Mouse (Mus musculus) gastrocnemius, adult 18-20 months (tissue): ENCODE results near the gene Gga1. TPM values are rescaled to one million over a fixed set of nuclear protein-coding genes. Genes with fewer than 3 reads are reported as not detected.
A peak's percentile ranks its signal among the peaks of the same experiment; 100 is the strongest.
"Not testable (repeated sequence)": the region's sequence is repeated elsewhere in the genome, so short reads cannot be mapped to it uniquely, and the experiment has no call there.

Experiments used
- DNase-seq: peaks from one replicate; pipeline ENCODE4 v3.0.0; 2021; ENCODE audit warnings: low spot score
- total RNA-seq, 2 experiments: library from RNA; stranded (reverse); gene quantifications; 2 replicates each; pipeline ENCODE4 v1.2.3; 2021

Gga1 gene
- total RNA-seq, 2 experiments from 2014 or later, result 42.8 to 46.6 TPM

DNA sequence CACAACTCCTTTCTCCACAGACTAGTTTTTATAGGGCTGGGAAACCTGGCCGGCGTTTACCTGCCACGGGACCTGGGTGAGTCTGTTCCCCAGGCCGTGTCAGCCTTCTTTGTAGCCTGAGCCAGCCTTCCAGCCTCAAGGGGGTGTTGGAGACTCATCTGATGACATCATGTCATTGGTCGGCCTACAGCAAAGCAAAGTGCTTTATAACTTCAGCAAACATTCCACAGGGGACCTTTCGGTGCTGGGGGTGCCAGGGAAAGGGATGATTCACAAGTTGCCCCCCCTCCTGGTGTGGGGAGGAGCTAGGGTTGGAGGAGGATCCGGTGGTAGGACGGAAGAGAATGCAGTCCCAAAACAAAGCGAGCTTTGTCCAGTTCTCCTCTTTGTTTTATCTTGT lies 32.2 kb upstream of the Gga1 start:
- DNase-seq, result peak; percentile 76

DNA sequence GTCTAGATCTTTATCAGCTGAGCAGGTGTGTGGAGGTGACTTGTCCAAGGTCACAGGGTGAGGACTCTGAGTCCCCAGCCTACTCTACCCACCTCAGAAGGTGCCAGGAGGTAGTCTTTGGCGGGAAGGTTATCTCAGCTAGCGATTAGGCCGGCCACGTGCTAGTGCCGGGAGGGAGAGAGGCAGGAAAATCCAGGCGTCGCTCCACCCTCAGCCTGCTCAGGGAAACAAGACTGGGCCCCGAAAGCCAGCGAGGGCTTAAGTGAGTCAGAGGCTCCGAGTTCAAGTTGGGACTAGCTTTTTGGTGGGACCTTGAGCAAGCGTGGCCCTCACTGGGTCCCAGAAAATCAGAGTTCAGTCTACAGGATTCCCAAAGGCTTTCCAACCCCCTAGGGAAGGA lies 31.7 kb upstream of the Gga1 start:
- no peak for DNase-seq

DNA sequence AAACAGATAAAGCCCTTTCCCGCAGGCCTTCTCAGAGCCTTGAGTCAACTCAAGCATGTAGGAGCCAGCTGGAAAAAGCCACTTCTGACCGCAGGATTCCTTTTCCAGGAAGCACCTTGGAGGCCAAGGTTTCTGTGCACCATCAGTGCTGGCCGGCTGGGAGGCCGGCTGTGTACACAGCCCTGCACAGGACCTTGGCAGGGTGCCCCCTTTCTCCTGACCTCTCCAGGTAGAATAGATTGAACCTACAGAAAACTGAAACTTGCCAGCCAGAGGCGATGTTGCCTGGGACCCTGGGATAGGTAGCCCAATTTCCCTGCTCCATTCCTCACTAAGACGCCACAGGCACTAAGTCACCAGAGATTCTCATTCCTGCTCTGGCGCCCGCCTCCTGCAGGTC lies 31.1 kb upstream of the Gga1 start:
- no peak for DNase-seq

DNA sequence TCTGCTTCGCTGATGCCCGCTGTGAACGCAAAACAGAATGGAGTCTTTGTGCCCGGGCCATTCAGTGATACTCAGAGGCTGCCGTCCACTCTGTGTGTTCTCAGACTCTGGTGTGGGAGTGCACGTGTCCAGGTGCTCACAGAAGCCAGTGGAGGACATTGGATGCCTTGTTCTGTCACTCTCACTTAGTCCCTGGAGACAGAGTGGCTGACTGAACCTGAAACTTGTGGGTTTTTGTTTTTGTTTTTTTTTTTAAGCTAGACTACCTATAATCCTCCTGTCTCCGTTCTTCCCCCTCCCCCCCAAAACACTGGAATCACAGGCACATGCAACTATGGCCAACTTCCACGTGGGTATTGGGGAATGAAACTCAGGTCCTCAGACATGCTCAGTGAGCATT lies 30.6 kb upstream of the Gga1 start:
- no peak for DNase-seq

DNA sequence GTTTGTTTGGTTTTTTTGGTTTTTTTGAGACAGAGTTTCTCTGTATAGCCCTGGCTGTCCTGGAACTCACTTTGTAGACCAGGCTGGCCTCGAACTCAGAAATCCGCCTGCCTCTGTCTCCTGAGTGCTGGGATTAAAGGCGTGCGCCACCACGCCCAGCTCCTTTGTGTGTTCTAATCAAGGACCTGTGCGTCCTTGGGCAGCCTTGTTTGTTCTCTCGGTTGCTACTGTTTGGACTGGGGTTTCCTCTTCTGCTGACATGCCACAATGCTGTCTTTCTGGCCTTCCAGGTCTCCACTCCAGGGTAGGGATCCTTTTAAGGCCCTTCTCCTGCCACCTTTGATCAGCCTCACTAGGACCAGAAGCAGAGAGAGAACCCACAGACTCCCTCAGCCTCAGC lies 30.2 kb upstream of the Gga1 start:
- DNase-seq, result not testable (repeated sequence)

DNA sequence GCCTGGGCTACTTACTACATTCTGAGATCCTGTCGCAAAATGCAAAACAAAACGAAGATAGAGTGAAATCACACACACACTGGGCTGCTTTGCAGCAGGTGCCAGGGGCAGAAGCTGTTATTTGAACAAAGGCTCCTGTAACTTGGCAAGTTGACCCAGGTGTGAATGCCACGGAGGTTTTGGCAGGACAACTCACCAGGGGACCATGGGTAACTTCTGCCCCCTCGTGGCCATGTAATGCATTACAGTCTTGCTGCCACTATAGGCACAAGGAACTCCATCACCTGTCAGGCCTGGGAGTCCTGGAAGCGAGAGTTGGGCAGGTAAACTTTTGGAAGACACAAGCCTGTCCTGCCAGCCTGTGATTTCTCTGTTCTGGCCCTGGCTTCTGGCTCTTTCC lies 28.5 kb upstream of the Gga1 start:
- peak; percentile 88 for DNase-seq

DNA sequence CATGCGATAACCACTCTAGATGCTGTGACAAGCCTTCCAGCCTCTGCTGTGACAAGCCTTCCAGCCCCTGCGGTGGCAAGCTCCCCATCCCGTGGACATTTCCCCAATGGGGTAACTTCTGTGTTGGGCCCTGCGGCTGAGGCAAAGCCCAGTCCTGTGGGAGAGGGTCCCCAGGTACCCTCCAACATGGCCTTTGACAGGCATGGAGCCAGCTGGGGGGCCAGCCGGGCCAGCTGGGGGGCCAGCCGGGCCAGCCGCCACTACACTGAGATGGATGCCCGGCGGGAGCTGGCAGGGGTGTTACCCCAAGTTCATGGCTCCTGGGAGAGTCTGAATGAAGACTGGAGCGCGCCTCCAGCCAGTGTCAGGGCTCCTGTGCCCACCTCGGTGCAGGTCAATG lies 27.5 kb upstream of the Gga1 start:
- no peak for DNase-seq

DNA sequence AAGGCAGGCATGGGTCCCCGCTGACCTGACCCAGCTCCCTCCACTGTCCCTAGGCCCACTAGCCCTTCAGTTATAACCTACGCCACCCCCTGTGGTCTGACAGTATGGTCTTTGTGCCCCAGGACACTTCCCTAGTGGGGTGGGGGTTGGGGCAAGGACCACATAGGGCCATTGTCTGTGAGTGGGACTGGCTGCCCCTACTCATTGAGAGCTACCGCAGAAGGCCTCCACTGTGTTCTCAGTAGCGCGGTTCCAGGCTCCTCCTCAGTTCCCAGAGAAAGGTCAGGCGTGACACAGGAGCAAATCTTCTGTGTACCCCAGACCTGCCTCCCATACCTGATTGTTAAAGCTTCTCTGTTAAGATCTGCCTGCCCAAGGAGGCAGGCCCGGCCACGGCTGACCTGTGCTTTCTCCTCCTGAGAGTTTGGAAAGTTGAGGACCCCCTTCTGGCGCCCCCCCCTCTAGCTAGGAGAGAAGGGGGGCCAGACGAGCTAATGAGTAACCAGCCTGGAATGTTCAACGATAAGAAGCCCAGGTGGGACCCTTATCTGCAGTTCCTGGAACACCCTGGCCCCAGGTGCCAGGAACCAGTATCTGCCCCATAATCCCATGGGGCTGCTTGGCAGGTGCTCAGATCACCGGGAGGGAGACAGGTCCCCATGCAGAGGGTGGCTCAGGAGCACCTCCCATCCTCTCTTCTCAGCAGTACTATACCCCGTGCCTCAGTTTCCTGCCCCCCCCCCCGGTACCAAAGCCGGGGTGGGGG lies 26.7 kb upstream of the Gga1 start:
- no peak for DNase-seq

DNA sequence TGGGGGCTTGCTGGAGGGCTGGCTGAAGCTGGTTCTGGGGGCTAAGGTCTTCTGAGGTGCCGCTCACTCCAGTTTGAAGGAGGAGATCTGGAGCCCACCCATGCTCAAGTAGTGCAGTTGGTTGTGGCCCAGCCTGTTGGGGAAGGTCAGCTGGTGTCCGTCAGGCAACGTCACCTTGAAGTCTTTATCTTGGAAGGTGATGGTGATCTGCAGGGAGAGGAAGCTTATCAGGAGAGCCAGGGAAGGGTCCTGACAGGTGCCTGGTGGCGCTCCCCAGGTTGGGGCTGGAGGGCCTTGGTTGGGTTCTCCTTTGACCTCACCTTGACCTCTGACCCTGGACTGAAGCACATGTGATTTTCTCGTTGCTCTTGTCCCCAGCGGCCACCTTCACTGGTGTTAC lies 26.0 kb upstream of the Gga1 start:
- no peak for DNase-seq

DNA sequence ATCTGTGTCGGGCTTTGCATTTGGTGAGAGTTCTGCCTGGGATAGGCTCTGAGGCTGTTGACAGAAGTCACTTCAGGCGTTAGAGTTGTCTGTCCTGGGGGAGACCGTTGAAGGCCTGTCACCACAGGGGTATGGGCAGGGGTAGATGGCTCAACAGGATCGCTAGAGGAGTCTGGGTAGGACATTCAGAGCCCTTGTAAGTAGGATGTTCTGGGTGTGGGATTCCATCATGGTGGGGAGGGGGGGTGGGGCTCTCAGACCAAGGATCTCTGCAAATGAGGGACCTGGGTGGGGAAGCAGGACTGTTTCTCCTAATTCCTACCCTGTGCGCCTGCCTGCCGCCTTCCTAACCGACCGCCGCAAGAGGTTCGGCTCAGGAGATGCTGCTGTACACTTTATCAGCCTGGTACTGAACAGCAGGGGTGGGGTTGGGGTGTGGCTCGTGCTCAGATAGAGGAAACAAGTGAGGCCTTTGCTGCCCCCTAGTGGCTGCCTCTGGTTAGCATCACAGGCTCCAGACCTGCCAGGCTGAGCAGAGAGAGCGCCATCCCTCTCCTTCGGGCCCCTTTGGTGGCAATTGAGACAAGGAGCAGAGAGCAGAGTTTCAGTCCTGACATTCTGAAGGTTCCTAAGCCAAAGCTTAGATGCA lies 25.4 kb upstream of the Gga1 start:
- DNase-seq, result peak; percentile 92

DNA sequence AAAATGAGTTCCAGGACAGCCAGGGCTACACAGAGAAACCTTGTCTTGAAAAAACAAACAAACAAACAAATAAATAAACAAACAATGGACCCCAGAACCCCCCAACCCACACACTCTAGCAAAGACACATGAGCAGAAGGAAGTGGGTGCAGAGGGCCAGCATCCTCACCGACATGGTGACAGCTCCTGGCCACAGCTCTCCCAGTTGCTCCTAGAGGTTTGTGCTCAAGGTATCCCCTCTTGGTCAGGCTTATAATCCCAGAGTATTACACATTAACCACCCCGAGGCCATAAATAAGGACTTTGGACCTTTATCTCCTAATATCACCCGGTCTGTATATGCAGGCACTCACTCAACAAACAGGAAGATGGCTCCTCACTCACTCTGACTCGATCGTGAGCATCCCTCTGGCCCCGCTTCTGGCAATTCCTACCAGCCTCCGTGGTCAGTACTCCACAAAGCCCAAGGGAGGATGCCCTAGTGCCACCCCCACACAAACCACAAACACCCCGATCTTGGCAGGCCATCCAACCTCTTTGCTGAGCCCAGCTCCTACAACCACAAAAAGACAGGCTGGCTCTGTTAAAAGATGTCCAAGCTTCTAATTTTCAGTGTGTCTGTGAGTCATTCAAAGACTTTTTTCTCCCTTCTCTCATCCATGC lies 21.6 kb upstream of the Gga1 start, which contains the start of gene Lgals2:
Lgals2 (minus strand) TSS at position 227 of the 663 bp plus-strand sequence.
- DNase-seq, result no peak

DNA sequence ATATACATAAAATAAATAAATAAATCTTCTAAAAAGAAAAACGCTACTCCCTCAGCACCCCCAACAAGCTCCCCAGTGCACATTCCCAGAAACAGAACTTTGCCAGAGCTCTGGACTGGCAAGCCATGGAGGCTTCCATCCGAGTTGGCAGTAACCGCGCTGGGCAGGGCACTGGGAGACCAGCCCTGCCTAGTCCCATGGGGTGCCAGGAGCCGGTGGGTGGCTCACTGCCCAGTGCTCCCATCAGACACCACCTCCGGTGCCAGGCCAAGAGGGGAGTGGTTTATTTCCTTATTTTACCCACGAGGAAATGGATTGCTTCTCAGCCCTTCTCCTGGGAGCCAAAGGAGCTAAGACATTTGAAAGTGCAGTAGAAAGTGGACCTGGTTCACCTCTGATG lies 20.0 kb upstream of the Gga1 start:
- peak; percentile 77 for DNase-seq

DNA sequence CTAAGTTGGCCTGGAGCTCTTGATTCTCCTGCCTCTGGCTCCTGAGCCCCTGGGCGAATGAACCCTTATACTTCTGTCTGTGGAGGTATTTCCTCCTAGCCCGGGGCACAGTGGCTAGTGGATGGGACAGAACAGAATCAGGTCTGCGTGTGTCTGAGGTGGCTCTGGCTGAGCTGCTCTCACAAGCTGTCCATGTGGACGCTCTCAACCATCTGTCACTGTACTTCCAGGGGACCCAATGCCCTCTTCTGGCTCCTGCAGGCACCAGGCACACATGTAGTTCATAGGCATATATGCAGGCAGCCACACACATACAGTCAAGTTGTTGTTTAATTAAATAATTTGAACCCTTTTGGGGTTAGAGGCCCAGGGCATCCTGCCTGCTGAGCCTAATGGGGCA lies 17.7 kb upstream of the Gga1 start:
- DNase-seq, result no peak

DNA sequence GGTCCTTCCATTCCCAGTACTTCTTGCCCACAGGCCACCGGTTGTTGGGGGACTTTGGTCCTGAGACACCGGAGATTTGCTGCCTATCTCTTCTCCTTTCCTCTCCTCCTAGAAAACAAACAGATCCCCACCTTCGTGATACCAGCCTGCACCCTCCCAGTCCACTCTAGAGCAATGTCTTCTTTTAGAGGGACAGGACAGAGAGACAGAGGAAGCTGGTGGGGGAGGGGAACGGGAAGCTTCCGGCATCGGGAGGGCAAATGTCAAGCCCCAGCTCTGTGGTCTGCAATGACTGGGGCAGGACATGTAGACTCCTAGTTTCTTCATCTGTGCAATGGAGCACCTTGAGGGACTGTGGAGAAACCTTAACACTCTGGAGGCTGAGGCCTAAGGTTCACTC lies 17.3 kb upstream of the Gga1 start:
- no peak for DNase-seq

DNA sequence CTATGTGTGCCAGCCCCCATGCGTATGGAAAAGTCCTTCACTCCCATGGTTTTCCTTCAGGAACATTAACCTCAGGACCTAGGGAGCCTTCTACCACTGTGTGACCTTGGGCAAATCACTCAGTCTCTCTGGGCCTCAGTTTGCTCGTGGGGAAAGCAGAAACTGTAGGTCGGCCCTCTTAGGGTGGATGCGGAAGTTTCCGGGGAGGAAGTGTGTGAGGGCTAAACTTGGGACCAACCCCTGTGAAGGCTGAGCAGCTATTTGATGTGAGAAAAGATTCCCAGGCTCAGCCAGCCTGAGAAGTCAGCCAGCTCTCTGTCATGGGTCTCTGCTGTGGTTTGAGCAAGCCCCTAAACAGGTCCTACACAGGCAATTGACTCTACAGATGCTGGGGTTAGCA lies 14.7 kb upstream of the Gga1 start:
- DNase-seq, result no peak

DNA sequence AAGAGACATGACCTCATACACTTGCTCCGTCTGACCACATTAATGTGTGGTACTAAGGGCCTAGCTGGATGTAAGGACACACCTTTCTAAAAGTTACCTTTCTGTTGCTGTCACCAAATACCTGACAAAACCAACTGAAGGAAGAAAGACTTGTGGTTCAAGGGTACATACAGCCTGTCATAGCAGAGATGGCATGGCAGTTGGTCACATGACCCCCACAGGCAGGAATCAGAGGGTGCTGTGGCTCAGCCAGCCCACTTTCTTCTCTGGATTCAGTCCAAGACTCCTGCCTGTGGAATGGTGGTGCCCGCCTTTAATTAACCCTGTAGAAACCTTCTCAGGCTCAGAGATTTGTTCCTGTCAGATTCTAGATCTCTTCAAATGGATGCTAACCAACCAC lies 13.8 kb upstream of the Gga1 start:
- DNase-seq, result no peak

DNA sequence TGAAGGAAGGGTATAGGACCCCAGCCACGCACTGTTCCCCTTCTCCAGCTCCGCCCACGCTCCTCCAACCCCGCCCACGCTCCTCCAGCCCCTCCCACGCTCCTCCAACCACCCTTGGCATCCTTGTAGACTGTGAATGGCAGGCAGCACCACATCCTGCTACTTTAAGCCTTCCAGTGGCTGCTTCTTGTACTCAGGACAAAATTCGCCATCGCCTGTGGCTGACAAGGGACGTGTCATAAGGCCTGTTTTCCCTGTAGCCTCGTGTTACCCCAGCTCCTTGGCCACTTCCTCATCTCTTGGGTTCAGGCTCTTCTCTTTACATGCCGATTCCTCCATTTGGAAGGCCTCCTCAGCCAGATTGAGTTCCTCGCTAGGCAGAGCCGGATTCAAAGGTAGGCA lies 13.1 kb upstream of the Gga1 start:
- peak; percentile 44 for DNase-seq

DNA sequence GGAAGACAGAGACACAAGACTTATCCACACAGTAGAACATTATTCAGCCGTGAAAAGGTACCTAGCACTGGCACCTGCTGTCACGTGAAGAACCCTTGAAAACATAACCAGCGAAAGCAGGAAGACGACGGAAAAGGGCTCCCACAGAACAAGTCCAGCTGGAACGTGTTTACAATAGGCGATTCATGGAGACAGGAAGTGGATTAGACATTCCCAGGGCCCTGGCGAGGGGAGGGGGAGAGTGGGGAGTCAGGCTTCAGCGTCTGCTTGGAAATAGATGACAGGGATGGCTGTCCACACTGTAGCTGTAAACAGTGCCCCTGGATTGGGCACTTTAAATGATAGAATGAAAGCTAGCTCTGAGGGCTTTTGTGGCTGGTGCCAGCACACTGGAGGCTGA lies 8.6 kb upstream of the Gga1 start:
- DNase-seq, result no peak

DNA sequence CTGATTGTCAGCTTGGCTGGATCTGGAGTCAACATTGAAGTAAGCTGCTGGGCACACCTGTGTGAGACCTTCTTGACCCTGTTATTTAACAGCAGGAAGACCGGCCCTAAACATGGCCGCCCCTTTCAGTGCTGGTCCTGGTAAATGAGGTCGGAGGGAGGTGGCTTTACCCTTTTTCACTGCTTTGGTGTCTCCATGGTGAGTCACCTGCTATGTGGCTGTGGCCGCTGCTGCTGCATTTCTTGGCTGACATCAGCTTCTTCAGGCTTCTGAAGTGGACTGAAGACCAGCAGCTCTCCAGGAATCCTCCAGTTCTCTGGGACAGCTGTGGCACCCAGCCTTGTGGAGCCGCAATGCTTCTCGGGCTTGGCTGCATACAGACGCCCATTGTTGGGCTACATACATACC lies 8.2 kb upstream of the Gga1 start:
- DNase-seq, result no peak

DNA sequence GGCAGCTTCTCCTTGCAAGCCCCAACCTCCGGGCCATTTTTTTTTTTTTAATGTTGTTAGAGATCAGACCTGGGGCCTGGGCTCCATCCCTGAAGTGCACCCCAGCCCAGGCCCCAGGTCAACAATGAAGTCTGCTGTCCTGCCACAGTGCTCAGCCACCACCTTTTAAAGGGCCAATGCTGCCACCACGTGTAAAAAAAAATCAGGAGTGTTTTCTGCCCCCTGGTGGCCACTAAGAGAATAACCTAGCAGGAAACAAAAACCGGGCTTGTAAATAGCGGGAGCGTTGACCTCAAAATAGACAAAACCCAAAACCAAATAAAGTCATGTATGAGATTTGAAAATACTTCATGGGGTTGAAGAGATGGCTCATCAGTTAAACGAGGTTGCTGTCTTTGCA lies 7.2 kb upstream of the Gga1 start:
- peak; percentile 51 for DNase-seq

DNA sequence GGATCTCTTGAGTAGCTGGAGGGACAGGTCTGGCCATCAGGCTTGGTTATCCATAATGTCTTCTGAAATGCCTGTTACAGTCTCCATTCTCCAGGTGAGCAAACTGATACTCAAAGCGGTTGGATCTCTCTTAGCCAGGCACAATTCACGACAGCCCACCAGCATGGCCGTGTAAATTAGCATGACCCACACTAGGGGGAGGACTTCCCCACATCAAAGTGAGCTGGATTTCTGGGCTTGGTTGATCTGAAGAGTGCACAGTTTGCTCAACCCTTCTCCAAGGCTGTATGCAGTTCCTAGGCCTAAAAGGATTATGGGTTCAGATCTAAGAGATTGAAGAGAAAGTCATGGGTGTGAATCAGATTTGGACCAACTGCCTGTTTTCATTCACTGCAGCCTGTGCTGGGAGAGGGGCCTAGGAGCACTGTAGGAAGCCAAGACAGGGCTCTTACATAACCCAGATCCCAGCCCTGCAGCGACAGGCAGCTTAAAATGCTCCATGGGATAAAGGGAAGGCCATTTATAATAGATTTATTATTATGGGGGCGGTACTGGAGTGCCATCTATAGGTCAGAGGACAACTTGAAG lies 4.9 kb upstream of the Gga1 start:
- DNase-seq, result no peak

DNA sequence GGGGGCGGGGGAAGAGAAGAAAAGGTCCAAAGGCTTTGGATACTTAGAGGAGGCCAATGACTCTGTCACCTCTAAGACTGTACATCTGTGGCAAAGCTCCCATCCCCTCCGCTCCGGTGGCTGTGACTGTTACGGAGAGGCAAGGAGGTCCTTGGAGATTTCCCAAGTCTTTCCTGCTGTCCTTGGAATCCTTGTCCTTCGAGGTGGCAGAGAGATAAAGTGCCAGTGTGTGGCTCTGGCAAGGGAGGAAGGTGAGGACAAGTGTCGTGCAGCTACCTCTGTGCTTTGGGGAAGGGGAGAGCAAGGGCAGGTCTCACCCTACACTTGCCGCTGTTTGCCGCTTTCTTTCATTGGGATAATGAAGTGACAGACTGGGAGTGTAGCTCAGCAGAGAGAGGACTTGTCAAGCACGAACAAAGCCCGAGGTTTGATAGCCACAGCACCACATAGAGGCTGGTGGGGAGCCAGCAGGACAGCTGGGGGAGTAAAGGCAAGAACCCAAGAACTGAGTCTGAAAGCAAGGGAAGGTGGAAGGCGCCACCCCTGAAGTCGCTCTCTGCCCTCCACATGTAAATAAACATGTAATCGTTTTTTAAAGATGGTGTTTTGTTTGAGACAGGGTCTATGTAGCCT lies 3.1 kb upstream of the Gga1 start:
- DNase-seq, result no peak
